Mouse (Mus musculus): ENCODE data around the gene Prm2.

Prm2 gene

DNA sequence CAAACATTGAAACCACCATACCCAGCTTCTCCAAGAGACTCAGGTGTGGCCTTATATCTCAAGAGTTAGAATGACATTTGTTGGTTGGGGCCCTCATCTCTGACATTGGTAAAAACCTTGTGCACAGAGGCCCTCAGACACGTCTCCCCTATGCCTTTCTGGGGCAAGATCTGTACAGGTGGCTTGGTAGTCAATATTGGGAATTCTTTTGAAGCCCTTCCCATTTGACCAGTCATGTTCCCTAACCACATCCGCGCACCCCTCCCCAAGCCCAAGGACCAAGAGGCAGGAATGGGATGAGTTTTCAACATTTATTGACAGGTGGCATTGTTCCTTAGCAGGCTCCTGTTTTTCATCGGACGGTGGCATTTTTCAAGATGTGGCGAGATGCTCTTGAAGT, at the start of gene Prm2:
TSS of gene Prm2 (minus strand) at position 101 of the 400 bp plus-strand sequence.
- no peak for DNase-seq (ENCODE audit: low spot score)

DNA sequence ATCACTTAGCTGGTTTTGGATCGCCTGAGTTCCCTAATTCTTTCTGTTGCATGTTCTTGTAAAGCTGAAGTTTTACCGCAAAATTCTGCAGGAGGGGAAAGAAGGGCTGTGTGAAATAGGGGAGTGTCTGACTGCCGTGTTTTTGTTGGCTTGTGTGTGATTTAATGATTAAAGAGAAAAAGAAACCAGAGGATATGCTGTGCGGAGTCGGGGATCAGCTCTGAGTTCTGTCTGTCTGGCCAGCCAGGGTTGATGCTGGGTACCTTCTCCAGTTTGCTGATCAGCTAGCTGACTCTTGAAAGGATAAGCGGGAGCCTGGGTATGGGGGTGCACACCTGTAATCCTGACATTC, 48.4 kb upstream of the Prm2 start:
- DNase-seq (ENCODE audit: low spot score): no peak

DNA sequence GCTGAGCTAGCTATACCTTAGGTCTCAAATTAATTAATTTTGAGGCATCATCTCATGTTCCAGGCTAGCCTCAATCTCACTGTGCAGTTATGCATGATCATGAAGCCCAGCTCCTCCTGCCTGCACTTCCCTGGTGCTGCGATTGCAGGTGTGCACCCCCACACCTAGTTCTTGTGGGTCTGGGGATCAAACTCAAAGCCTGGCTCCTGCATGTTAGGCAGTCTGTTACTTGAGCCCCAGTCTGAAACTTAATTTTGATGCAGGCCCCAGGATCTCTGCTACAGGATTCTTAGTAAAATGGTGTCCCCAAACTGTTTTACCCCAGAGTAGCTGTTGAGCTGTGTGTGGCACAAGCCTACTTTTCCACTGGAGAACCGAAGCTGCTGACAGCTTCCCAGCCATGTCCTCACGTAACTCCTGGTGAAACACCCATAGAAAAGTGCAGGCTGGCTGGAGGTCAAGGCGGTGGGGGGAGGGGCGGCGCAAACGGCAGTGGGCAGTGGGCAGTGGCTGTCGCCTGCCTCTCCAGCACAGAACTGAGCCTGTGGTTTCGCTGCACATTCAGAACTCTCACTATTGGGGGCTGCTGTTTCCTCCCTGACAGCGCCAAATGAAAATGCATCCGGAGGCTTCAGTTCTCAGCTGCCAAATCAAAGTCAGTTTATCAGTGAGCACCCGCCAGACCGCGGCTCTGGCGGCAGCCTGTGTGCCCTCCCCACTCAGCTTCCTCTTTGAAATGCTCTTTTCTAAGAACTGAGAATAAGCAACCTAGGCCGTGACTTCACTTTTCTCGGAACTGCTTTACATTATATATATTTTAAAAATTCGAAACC, 47.8 kb upstream of the Prm2 start:
- peak; percentile 25 for DNase-seq (ENCODE audit: low spot score)

DNA sequence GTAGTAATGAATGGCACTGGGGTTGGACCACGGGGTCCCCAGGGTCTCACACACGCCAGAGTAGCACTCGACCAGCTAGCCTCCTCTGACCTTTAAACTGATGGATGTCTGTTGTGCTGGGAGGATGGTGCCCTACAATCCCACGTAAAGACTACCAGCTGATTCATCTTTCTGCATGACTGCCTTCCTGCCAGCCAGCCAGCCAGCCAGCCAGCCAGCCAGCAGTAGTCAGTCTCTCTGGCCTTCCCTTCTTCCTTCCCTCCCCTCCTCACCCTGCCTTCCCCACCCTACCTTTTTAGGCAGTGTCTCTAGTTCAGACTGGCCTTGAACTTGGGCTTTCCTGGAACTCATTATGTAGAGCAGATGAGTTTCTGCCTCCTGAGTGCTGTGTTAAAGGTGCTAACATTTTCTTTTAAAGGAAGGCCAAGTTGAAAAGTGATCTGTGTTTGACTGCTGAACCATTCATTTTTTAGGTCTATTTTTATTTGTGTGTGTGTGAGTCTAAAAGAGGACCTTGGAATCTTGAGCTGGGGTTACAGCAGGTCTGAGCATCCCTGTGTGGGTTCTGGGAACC, 46.4 kb upstream of the Prm2 start:
- DNase-seq (ENCODE audit: low spot score): peak; percentile 20

DNA sequence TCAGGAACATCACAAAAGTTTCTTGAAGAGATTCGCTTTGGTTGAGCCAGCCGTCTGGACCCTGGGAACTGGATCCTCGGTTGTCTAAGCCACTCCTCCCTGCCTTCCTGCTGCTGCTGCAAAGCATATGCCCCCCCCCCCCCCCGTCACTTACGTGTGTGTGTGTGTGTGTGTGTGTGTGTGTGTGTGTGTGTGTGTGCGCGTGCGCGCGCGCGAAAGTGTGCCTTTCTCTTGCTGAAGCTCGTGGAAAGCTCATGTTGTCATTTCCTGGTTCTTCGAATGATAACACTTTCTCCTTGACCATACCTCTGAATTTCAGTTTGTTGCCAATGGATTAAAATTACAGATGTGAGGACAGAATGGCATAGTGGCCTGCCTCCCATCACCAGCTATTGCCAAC, 44.1 kb upstream of the Prm2 start:
- DNase-seq (ENCODE audit: low spot score): no peak

DNA sequence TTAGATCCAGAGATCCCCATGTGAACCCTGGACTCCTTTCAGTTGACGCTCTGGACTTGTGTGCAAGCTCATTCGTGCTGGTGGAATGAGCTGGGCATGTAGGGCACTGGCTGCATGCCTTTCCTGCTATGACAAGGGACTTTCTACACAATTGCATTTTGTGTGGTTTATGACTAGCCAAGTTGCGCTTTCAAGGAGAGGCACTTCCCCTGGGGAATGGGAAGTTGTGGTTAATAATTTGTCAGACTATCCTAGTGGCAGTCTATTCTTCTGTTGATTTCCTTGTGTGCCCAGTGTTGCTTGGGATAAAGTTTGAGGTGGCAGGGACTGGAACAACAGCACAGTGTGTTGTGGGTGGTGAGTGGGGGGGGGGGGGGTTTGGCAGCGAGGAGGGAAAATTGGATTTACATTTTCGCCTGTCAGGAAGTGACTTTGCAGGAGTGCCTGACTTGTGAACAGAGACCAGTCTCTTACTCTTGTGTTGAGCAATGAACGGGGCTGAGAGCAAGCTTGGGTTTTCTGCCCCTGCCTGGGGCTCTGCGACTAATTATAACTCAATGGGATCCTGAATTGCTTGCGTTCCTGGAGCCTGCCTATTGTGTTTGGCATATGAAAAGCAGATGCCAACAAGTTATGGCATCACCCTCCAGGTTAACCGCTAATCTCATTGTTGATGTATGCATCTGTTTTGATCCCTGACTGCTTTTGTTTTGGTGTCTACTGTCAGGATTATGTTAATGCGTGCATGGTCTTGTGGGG, 42.7 kb upstream of the Prm2 start:
- DNase-seq (ENCODE audit: low spot score): peak; percentile 66

DNA sequence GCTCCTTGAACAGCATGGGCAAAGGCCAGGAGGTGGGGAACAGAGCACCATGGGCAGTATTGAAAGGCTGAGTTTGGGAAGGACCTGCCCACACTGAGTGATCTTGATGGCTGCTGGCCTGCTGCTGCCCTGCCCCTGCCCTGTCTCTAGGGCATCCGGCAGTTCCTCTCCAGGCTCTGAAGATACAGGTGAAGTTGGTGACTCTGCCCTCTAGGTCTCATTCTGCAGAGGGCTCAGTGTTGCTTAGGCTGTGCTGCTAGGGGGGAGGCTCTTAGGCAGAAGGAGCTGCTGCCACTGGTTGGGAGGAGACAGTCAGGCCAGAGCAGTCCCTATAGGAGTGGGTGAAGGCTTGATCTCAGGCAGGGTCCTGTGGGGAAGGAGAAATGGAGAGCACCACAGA, 42.0 kb upstream of the Prm2 start:
- no peak for DNase-seq (ENCODE audit: low spot score)

DNA sequence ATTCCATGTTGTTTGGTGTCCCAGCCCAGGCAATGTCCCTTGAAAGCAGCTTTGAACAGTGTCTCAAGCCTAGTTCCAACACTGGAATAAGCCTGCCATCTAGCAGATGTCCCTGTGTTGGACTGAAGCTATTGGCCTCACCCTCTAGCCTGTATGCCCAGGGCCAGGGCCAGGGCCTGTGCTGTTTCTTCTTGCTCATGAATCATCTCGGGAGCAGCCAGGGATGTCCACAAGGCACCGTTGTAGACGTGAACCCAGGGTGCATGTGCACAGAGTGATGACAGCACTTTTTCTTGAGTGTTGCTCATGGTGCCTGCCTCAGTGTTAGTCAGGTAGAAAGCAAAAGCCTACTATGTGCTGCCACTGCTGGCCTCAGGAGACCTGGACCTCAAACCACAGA, 41.3 kb upstream of the Prm2 start:
- peak; percentile 34 for DNase-seq (ENCODE audit: low spot score)

DNA sequence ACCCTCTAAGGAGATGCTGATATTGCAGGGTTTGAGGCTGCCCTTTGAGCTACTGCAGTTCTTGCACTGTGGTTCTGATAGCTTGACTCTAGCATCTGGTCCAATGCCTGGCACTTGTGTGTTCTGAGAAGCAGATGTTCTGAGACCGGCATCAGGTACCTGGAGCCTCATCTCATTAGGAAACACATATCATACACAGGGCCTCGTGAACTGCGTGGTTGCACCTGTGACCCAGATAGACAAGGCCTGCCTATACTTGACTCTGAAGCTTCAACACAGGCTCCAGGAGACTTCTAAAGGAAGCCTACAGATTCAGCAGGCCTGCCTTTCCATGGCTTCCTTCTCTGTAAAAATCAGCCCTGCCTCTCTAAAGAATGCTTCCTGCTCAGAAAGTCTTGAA, 40.5 kb upstream of the Prm2 start:
- DNase-seq (ENCODE audit: low spot score): no peak

DNA sequence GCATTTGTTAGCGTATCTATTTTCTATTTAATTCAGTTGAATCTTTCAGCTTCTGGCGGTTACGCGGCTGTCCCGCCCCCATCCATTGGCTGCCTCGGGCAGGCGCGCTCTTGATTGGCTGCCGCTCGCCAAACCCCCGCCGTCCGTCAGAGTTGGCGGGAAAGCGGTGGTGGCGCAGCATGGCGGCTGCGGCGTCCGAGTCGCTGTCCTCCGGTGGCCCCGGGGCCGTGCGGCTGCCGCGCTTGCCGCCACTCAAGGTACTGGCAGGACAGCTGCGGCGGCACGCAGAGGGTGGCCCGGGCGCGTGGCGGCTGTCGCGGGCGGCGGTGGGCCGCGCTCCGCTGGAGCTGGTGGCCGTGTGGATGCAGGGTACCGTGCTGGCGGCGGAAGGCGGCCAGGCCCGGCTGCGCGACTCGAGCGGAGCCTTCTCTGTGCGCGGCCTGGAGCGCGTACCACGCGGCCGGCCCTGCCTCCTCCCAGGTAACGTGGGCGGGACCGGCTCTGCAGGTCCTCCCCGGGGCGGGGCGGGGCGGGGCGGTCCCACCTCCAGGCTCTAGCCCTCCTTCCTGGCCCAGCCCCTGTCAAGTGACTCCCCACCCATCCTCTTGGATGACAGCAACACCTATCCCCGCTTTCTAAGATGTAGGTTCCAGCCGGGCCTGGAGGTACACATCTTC, 39.1 kb upstream of the Prm2 start, which contains the start of gene Rmi2:
TSS of gene Rmi2 (plus strand) at position 149 of the 677 bp plus-strand sequence.
- DNase-seq (ENCODE audit: low spot score): peak; percentile 84

DNA sequence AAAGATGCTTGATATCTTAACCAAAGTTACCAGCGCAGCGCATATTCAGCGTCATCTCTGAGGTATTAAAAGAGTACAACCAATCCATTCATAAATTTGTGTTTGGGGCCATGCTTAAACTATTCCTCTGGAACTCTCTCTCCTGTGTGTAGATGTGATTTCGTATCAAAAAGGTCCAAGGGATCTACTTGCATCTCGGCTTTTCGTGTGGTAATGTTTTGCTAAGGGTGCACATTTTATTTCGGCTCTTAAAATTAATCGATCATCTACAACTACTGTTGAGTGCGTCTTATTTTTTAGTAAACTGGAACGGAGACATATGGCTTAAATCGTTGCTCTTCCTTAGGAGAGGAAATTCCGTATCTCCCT, 38.6 kb upstream of the Prm2 start:
- no peak for DNase-seq (ENCODE audit: low spot score)

DNA sequence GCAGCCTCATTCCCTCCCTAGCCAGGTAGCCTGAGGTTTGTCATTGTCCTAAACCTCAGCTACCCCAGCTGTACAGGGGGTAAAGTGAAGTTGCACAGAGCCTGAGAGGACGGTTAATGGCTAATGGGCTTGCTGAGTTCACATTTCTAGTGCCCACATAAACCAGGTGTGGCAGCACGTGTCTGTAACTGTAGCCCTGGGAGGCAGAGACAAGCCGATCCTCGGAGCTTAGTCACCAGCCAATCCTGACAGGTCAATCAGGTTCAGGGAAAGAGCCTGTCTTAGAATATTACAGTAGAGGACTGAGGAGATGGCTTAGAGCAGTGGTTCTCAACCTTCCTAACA, 32.5 kb upstream of the Prm2 start:
- no peak for DNase-seq (ENCODE audit: low spot score)

DNA sequence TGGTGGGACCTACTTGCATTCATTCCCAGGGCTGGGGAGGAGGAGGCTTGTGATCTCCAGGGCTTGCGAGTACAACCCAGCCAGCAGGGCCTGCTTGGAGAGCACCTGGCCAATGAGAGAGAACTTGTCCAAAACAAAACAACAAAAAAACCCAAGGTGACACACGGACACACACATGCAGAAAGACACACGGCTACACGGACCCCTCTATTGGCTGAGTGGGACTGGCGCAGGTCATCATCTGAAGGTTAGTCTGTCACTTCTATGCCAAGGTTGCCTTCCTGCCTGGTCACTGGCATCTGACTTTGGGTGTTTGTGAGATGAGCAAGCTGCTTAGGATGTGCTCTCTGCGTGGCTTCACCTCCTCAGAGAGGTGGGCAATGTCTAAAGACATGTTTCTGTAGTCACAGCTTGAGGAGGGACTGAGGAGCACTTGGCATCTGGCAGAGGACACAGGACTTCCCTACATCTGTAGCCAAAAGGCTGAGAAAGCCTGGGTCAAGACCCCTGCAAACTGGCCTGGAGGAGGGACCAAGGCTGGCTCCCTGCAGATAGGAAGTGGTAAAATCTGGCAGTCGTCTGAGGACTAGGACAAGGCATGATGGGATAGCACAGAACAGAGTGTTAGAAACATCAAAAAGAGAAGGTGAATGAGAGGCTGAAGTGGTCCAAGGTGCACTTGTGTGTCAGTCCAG, 32.0 kb upstream of the Prm2 start:
- DNase-seq (ENCODE audit: low spot score): no peak

DNA sequence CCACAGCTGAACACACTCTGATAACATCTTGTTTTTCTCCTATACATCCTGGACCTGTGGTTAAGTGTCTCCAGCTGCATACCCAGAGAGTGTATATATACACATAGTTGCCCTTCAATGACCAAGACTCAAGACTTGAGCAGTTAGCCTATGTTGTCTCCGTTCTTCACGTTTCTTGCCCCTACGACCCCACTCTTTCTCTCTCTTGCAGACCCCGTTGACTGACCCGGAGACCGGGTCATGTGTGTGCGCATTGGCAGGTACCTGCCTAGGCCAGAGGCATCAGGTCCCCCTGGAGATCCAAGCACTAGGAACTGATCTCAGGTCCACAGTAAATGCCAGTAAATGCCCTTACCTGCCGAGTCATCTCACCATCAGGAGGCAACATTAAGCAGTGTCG, 31.3 kb upstream of the Prm2 start:
- no peak for DNase-seq (ENCODE audit: low spot score)

DNA sequence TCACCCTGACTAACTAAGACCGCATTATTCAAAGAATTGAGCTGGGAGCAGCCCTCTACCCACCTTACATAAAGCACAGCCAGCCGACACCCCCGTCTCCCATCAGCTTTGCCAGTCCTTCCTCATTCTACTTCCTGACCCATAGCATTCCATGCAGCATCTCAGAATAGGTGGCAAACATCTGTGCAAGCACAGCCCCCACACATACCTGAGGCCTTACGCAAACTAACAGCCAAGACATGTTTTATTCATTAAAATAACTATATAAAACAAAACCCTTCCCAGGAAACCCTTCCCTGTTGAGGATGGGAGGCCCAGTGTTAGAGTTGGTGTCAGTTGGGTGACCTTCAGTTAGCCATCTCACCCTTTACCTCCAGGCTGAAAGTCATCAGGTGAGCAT, 29.9 kb upstream of the Prm2 start:
- no peak for DNase-seq (ENCODE audit: low spot score)

DNA sequence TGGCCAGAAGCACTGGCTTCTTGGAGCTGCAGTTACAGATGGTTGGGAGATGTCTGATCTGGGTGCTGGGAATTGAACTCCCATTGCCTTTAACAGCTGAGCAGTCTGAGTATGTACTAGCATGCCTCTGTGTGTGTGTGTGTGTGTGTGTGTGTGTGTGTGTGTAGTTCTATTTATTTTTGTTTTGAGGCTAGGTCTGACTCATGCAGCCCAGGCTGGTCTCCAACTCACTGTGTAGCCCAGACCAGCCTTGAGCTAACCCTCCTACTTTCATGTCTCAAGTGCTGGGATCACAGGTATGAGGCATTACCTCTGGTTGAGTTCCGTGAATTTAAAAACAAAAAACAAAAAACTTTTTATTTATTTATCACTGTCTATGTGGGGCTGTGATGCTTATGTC, 28.6 kb upstream of the Prm2 start:
- no peak for DNase-seq (ENCODE audit: low spot score)

DNA sequence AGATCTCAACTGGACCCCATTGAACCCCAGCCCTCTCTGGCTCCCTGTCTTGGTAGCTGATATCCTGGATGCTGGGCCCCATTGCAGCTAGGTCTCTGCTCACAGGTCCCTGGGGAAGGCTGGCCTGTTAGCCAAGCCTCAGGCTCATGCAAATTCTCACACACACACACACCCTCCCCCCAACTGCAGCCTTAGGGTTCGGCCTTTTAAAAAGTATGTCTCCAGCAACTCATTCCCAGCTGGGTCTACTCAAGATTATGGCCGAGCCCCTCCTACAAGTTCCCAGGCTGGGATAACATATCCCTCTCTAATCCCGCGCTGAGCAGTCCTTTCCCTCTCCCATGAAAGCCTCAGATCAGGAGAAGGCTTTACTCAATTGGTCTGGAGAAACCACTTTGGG, 25.5 kb upstream of the Prm2 start:
- no peak for DNase-seq (ENCODE audit: low spot score)

DNA sequence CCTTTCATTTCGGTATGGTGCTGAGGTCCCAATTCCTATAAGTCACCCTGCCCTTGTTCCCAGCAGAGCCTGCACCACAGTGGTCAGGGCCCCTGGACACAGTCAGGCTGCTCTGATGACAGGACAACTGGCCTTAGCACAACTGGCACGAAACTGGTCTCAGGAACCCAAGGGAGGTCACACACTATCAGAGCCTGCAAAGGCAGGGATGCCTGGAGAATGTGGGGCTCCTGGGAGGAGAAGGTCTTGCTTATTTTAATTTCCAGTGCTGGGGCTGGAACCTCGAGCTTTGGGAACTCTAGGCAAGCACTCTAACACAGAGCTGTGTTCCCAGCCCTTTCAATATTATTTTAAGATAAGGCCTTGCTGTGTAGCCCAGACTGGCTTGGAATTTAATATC, 24.0 kb upstream of the Prm2 start:
- no peak for DNase-seq (ENCODE audit: low spot score)

DNA sequence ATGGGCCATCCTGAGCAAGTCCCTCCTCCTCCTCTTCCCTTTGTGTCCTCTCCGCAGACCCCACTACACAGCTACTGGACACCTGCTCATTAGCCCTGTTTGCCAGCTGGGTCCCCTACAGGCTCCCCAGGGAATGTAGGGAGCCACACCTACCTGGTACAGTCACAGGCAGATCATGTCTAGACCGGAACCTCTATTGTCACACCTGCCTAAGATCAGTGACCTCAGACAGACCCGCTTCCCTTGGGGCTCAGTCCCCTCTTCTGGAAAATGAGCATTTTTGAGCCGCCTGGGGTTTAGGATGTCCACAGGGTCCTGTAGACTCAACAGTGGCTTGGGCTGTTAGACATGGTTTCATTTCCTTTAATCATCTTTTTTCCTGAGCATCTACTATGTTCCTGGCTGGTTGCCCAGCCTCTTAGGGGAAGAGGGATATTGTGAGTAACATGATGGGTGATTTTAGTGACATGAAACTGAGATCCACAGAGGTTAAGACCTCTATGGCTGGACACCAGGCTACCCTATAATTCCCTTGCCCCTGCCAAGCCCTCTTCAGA, 22.7 kb upstream of the Prm2 start:
- no peak for DNase-seq (ENCODE audit: low spot score)

DNA sequence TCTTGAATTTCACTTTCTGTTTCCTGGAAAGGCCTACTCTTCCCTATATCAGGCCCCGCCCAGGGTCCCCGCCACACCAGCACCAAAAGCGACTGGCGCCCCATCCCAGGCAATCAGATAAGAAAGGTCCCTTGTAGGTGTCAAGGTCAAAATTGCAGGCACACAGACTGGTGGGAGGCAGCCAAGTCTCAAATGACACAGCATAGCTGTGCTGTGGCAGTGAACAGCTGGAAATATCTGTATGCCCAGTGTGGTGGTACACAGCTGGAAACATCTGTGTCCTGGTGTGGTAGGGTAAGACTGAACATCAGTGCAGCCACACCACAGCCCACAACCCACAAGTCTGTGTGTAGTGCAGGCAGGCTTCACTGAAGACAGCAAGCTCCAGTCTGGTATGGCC, 18.9 kb upstream of the Prm2 start:
- DNase-seq (ENCODE audit: low spot score): no peak

DNA sequence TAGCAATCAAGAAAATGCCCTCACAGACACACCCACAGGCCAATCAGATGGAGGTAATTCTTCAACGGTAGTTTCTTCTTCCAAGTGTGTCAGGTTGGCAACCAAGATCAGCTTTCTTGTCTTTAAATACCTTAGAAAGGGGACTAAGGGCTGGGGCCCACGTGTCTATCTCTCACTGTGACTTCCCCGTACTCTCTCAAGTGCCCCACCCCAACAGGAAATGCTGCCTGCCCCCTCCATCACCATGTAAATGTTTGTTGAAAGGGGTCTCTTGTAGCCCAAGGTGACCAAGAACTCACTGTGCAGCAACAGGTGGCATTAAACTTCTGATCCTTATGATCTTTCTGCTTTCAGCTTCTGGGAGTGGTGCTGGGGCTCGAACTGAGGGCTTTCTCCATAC, 17.8 kb upstream of the Prm2 start:
- DNase-seq (ENCODE audit: low spot score): no peak

DNA sequence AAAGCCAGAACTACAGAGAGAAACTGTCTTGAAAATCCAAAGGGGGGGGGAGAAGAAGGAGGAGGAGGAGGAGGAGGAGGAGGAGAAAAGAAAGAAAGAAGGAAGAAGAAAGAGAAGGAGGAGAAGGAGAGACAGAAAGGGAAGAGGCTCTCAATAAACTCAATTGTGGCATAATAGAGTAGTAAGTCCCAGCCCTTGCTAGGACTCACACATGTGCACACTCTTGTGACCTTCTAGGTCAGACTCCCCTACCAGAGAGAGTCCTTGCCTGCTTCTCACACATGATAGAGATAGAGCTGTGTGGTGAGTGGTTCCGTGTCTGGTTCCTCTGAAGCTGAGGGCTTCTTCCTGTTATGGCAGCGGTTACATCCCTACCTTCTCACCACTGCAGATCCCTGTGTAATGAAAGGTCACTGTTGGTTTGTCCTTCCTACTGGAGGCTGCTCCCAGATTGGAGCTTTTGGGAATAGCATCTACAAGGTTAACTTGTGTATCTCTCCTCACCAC, 17.0 kb upstream of the Prm2 start, which contains the start of gene Gm11172:
TSS of gene Gm11172 (plus strand) at position 51 of the 507 bp plus-strand sequence.
- no peak for DNase-seq (ENCODE audit: low spot score)
